Mouse (Mus musculus) testis, postnatal 14 days (tissue): ENCODE data around the gene Oxsr1.
A peak's percentile ranks its signal among the peaks of the same experiment; 100 is the strongest.
"Not testable (repeated sequence)": the region's sequence is repeated elsewhere in the genome, so short reads cannot be mapped to it uniquely, and the experiment has no call there.

ENCODE experiments used
- DNase-seq: peaks from one replicate; pipeline ENCODE4 v3.0.0; 2021; ENCODE audit warnings: low spot score

The Oxsr1 gene

DNA sequence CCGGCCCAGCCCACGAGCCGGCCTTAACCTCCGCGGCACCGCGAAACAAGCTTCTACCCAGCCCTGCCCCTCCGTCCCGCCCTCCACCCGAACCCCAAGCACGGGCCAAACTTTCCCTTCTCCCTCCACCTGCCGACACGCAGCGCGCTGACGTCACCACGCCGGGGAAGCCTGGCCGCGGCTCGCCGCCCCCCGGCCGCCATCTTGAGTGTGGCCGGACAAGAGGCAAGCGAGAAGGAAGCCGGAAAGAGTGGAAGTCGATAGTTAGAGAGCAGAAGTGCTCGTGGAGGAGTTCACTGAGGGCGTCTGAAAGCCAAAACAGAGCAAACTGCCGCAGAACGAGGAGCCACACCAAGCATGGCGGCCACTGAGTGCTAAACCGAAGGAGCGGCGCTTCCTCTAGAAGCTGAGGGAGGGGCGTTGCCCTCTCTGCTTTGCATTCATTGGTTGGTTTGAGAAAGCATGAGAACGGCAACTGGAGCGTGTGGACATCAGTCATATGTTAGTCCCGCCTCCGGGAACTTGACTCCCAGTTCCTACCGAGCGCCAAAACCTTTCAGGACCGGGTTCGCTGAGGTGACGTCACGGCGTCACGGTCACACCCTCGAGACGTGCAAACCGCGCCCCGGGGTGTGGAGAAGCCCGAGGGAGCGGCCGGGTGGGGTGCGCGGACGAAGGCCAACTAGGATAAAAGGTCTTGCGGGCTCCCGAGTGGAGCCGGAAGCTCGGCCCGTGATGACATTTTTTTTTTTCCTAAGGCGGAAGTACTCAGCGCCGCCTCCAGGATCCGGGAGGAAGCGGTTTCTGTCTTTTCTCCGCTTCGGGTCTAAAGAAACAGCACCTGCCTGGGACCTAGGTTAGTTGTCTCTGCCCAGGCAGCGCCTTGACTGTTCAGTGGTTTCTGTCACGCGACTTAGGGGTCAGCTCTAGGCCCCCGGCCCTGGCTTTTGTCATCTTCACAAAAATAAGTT is at the start of gene Oxsr1:
Oxsr1 (minus strand) TSS at position 139 of the 971 bp plus-strand sequence.
- peak; percentile 99 for DNase-seq

DNA sequence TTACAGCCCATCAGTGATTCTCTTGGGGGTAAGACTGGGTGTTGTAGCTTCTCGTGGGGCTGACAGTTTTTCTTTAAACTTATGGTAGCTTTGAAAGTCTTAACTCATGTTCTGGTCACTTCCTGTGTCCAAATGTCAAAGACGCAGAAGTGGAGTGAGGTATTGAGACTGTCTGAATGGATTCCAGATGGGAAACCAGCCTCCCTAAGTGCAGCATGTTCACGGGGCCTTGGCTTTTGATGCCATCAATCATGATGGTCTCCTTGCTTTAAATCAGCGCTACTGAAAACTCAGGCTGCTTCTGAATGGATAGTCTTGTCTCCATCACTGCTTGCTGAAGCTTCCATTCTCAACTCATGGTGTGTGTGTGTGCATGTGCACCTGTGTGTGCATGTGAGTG is 49.0 kb upstream of the Oxsr1 start:
- DNase-seq, result no peak

DNA sequence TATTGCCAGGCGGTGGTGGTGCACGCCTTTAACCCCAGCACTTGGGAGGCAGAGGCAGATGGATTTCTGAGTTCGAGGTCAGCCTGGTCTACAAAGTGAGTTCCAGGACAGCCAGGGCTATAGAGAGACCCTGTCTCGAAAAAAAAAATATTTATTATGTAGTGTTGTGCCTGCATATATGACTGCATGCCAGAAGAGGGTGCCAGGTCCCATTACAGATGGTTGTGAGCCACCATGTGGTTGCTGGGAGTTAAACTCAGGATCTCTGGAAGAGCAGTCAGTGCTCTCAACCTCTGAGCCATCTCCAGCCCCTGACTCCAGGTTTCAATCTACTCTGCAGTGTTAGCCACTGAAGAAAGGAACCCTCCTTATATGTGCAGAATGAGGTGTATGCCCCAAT is 48.5 kb upstream of the Oxsr1 start:
- DNase-seq, result not testable (repeated sequence)

DNA sequence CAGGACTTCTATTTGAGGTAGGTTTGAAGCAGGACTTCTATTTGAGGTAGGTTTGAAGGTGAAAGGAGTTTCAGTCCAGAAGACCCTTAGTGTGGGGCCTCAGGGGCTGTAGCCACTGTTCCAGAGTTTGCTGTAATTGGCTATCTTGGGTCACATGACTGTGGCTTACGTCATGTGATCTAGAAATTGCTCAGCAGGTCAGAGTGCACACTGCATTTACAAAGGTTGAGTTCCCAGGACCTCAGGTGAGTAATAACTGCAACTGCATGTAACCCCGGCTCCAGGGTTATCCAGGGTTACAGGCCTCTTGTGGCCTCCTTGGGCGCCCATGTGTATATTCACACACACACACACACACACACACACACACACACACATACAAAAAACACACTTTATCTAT is 46.1 kb upstream of the Oxsr1 start:
- DNase-seq, result no peak

DNA sequence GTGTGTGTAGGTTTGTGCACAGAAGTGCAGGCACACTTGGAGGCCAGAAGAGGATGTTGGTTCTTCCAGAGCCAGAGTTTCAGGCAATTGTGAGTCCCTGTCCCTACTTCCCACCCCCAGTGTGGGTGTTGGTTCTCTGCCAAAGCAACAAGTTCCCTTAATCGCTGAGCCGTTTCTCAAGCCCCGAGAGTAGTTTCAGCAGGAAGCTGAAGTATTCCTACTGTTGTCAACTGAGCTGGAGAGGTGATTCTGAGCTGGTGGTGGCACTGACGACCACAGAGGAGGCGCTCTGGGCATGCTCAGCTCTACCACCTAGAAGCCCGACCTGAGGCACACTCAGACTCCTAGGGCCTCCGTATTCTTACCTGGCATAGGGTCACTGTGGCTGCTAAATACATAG is 43.1 kb upstream of the Oxsr1 start, which contains the start of gene Slc22a14:
Slc22a14 (minus strand) TSS at position 270 of the 400 bp plus-strand sequence.
- no peak for DNase-seq

DNA sequence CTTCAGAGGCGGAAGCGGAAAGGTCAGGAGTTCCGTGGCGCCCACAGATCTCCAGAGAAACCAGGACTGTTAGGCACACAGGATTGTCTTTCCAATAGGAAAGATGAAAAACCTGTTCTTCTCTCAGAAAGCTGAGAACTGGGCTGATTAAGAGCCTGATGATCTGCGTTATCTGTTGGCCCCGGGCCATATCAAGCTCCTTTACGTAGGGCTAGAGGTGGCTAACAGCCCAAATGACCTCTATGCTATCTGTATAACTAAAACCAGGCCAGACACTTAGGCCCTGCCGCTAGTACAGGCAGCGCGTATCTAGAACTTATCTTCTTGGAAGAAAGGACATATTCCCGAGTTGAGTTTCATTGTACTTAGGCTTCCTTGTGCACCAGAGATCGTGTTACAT is 41.0 kb upstream of the Oxsr1 start:
- no peak for DNase-seq

DNA sequence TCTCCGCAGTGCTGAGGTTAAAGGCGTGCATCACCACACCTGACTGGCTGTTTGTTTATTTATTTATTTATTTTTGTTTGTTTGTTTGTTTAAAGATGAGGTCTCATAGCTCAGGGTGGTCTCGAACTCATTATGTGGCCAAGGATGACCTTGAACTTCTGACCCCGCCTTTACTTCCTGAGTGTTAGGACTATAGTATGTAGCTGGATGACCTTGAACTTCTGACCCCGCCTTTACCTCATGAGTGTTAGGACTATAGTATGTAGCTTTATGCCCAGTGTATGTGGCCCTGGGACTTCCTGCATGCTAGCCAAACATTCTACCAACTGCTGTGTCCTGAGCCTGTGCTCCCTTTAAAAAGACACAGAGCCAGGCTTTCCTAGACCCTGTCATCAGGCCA is 39.2 kb upstream of the Oxsr1 start:
- no peak for DNase-seq

DNA sequence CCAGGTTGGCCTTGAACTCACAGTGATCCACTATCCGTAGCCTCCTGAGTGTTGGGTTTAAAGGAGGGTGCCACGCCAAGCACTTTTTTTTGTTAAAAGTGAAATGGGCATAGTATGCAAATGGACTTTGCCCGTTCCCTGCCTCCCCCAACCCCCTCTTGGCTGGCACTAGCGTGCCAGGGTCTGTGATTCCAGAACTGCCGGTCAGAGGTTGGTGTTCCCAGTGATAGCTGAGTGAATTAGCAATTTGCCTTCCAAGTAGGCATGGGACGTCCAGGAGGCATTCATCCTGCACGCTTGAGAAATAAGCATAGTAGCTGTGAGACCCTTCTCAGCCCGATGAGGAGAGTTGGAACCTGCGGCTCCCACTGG is 35.8 kb upstream of the Oxsr1 start:
- DNase-seq, result no peak

DNA sequence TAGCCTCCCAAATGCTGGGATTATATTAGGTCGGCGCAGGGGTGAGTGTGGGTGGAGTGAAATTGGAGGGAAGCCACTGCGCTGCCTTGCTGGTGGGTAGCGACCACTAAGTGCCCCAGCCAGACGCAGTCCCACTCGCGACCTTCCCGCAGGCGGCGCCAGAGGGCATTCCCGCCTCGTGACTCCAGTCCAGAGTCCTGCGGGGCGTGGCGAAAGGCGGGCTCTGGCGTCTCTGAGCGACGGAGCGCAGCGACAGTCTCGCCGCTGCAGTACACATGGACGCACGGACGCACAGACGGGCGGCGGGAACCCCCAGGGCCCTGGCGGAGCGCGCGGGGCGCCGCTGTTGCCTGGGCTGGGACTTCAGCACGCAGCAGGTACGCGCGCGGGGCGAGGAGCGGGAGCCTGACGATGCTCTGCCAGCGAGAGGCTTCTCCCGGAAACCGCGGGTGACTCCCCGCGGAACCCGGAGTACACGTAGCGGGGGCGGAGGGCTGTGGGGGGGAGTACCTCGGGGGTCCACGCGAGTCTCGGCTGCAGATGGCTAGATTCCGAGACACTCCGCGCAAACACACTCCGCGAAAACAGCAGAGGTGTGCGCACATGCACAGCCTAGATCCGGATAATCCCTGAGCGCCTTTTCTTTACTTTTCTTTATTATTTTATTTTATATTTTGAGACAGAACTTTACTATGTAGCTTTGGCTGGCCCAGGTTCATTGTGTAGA is 35.3 kb upstream of the Oxsr1 start, which contains the start of gene Xylb:
Xylb (plus strand) TSS at position 51 of the 727 bp plus-strand sequence.
- DNase-seq, result peak; percentile 86

DNA sequence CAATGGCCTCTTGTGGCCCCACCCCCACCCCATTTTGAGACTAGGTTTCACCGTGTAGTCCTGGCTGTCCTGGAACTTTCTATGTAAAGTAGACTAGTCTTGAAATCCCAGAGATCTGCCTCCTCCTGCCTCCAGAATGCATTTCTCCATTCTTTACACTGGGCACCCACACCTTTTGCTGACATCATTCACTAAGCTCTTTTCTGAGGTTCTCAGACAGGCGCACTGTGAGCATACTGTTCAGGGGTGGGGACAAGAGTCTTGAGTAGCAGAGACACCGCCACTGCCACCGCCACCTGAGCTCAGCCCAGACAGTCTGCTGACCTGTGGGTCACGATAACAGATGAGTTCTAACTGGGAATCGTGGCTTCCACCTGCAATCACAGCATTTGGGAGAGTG is 33.7 kb upstream of the Oxsr1 start:
- DNase-seq, result no peak

DNA sequence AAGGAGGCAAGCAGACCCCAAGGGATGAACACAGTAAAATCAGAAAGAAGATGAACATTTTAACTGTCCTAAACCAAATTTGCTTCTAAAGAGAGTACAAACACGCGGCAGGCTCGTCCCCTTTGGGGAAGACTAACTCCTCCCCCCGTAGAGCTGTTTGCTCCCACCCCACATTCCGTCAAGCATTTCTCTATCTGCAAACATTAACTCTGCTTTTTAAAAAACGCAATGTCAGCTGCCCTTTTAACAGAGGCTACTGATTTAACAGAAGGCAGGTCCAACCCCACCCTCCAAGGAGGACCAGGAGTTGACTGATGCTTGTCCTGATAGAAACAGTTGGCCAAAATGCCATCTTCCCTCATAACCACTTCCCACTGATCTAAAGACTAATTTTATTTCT is 31.7 kb upstream of the Oxsr1 start:
- no peak for DNase-seq

DNA sequence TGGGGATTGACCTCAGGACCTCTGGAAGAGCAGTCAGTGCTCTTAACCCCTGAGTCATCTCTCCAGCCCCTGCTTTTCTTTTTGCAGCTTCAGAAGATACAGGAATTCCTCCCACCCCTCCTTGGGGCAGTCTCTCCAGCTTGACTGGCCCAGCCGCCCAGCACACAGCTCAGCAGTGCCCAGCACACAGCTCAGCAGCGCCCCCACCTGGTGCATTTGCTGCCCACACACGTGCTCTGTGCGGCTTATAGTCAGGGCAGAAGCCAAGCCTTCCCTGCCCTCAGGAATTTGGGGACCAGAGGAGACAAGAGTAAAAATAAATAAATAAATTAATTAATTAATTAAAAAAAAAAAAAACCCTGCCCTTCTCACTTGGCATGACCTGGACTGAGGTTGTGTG is 29.8 kb upstream of the Oxsr1 start:
- DNase-seq, result peak; percentile 65

DNA sequence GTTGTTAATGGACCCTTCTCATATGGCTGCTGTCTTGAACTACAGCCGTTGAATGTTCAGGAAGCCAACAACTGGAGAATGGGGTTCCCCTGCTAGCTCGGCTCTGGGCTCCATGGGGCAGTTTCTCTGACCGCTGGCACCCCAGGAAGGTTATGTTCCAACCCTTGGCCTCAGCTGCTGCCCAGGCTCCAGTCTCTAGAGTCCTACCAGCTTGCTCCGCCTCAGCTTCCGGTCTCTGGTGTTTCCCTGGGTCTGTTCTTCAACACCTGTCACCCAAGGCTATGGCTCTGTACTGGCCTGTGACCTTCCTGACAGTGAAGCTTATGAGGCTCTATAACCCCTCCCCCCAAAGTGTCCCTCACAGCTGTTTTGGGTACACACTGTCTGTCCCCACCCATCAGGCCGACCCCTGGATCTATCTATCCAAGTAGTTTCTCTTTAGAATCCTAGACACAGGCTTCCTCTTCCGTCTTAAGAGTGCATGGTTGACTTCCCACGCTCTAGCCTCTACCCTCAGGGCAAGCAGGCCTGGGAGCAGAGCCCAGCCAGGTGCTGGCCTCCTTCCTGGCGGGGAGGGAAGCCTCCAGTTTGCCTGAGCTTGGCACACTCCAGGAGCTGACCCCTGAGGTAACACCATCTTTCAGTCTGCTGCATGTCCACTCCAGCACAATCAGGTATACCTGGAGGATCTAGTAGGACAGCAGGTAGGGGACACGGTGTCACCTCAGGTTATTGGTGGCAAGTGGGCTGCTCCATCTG is 28.9 kb upstream of the Oxsr1 start:
- no peak for DNase-seq

DNA sequence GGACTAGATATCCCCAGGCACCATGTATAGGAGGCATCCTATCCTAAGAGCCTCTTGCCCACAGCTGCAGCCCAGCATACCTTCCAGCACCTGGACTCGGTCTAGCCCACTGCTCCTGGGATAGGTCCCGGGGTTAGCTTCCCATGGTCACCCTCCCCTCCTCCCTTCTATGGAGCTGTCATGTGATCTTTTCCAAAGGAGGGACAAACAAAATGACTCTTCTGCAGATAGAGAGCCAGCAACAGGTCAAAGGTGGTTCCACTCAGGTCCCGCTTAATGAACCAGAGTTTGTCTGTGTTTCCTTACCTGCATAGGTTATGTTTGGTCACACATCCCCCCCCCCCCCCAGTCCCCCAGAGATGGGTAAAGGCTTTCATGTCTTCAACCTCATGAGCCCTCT is 28.3 kb upstream of the Oxsr1 start:
- no peak for DNase-seq

DNA sequence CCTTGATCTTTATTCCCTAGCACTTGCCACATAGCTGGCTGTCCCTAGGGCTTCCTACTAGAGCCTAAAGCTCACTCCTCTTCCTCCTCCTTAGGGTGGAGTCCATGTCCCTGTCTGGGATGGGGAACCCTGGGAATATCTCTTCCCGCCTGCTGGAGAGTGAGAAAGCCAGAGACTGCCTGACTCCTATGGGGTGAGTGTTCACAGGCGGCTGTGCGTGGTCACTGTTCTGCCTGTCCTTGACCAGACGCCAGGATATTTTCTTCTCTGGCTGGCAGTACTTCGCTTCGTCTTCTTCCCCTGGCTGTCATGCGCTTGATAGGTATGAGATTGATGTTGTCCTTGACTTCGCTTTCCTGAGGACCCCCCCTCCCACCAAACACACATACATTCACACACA is 24.1 kb upstream of the Oxsr1 start:
- DNase-seq, result no peak

DNA sequence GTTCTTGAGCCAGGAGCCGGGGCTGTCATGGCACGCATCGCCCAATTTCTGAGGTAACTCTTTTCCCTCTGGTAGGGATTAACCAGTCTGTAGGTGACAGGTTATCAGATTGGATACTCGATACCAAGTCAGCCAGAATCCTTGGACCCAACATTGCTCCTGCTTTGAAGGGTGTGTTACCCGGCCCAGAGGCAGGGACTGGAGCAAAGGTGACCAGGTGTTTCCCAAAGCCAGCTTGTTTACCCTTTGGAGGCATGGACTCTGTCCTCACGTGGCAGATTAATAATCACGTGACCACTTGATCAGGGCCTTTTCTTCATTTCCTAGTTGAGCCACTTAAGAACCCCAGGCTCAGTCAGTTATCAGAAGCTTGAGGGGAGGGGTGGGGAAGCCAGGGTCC is 20.5 kb upstream of the Oxsr1 start:
- DNase-seq, result no peak

DNA sequence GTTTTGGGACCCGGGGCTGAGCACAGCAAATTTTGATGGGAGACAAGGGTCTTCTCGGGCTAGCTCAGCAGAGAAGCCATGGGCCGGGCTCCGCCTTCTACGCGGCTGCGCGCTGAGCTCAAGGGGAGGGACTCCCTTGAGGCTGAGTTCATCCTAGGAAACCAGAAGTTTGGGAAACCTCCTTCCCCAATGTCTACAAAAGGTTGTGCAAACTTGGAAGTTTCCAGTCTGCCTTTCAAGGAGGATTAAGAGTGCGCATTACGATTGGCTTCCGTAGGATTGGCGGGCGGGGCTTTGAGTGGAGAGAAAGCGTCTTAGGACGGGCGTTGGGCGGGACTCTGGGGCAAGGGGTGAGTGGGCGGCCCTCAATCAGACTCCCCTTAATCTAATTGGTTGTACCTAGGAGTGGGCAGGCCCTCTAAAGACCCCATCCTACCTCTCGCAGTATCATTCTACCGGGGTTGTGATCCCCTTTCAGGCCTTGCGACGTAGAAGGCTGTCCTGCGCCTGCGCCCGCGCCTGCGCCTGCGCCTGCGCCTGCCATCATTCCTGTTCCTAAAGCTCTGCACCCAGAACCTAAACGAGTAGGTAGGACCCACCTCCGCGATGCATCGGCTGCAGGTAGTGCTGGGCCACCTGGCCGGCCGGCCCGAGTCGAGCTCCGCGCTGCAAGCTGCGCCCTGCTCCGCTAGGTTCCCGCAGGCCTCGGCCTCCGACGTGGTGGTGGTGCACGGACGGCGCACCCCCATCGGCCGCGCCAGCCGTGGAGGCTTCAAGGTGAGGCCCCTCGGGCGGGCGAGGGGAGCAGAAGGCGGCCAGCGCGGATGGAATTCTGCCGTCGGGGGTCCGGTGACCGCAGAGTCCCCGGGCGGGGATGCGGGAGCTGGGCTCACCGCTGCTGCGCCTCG is 18.9 kb upstream of the Oxsr1 start, which contains the start of gene Myd88:
Myd88 (minus strand) TSS at position 503 of the 908 bp plus-strand sequence.
- DNase-seq, result peak; percentile 94

DNA sequence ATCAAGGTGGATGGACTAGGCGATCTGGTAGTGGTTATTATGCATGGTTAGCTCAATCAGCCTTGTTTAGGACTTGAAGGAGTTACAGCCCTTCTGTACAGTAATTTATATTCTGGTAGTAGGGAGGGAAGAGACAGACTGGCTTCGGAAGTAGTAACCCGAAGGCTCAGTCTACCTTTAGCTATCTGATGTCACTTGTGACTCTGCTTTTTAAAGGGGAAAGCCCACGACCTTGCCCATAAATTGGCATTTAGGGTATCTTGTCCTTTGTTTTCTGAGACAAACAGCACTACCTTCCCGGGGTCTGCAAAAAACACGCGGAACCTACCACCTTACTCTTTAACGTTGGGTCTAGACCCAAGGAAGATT is 18.0 kb upstream of the Oxsr1 start:
- DNase-seq, result no peak

DNA sequence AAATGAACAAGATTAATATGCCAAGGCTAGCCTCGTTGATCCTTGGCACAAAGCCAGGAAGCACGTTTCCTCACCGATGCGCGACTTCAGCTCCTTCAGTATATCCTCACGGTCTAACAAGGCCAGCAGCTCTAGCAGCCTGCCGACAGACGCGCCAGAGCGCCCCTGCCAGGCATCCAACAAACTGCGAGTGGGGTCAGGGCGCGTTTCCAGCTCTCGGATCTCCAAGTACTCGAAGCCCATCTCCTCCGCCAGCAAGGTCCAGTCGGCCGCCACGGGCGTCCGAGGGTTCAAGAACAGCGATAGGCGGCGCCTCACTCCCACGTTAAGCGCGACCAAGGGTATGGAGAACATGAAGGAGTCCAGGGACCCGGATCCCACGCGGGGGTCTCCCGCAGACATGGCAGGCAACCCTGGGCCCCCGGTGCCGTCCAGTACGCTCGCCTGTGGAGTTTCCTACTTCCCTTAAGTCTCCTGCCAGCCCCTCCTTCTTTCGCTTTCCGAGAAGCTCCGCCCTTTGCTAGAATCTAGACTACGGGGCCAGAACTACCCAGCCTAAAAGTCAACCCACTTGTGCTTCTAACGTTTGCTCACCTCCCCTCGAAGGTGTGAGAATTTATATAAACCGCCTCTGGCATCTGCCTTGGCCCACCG is 17.5 kb upstream of the Oxsr1 start, which contains the start of gene Acaa1a:
Acaa1a (plus strand) TSS at position 119 of the 654 bp plus-strand sequence.
- peak; percentile 63 for DNase-seq

DNA sequence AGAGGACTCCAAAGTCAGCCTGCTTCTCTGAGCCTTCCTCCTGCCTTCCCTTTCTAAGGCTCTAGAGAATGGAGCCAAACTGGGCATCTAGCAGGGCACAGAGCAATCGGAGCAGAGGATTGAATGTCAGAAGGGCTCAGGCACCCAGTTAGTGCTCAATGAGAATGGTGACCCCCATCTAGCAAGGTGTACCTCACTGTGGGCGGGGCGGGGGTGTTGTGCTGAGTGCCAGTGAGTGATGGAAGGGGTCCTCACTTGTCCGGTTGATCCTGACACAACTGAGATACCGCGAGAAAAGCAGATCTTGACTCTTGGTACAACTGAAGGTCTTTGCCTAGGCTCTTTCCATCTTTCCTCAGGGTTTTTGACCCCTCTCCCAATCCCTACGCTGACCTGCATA is 16.9 kb upstream of the Oxsr1 start:
- no peak for DNase-seq

DNA sequence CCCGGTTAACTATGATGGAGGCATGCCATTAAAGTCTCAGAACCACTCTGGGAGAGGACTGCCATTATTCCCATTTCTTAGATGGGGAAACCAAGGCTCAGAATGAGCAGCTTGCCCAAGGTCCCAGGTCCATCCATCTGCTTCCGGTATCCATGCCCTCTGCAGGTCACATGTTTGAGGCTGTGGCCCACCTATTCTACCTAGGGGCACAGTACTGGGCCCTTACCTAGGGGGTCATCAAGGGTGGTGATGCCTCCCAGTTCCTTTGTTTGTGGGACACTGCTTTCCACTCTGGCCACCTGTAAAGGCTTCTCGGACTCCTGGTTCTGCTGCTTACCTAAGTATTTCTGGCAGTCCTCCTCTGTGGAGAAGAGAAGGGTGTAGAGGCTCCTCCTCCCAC is 16.1 kb upstream of the Oxsr1 start:
- no peak for DNase-seq
